Mouse (Mus musculus) megakaryocyte, embryonic 14.5 days (primary cell): ENCODE results near the gene Ntpcr.

Experiments used
- FLI1 ChIP-seq: IDR thresholded peaks from 2 replicates; pipeline ENCODE4 v1.6.1; 2012; ENCODE audit warnings: low read length, inconsistent platforms, mixed read lengths
- GATA1 ChIP-seq: IDR thresholded peaks from 3 replicates; pipeline ENCODE4 v1.6.1; 2012; ENCODE audit warnings: mixed read lengths, low read length, inconsistent platforms, borderline replicate concordance

DNA sequence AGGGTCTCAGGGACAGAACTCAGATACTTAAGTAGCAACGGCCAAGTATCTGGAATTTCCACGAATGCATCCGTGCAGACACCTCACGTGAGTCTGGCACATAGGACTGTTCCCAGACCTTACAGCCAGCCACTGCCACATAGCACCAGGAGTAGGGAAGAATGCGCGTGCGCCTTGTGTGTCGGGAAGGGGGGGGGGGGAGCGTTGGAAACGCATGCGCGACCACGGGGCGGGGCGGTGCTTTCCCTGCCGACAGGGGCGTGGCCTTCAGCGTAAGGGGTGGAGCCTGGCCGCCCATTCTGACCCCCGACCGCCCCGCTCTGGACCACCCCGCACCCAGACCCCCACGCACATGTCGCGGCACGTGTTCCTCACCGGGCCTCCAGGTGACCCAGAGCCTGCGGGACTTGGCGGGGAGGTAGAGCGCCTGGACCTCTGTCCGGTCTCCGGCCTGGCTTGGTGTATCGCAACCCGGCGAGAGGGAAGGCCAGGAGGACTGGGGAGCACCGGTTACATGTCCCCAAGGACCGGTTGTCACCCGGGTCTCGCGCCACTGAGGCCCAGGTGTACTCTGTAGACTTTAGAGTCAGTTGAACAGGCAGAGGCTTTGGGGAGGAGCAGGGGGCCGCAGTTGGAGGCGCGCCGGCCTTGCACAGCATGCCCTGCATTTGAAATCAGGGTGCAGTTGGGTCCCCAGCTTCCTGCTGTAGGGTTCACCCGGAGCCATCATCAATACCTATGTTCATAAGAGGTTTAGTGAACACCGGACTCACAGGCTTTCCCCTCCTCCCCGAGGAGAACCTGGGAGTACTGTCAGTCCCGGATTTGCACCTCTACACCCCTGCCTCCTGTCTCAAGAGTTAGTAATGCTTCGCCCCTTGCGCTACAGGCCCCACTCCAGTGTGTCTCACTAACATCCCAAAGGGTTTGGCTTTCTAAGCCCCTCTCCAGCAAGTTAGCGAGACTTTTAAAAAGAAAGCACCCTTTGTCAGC lies 4.5 kb downstream of the Ntpcr start:
- no peak for TF ChIP-seq GATA1
- no peak for TF ChIP-seq FLI1
